Mouse (Mus musculus) embryonic facial prominence, embryonic 13.5 days (tissue): Measurements from ENCODE around the gene Ndc1. TPM values are rescaled to one million over a fixed set of nuclear protein-coding genes. Genes with fewer than 3 reads are reported as not detected.
A peak's percentile ranks its signal among the peaks of the same experiment; 100 is the strongest.

Experiments
- ATAC-seq: fragments of 200-750 bp; cut with Nextera tagmentation; 2 replicates; pipeline ENCODE4 v1.8.0; 2017; ENCODE audit warnings: low read depth; ENCODE audit not compliant: insufficient number of reproducible peaks, insufficient read depth, low FRiP score, low TSS enrichment
- H3K27ac ChIP-seq: fragments of 300-500 bp; sonication (generic); 2 replicates; pipeline ENCODE4 v1.5.1; 2015; ENCODE audit warnings: moderate library complexity, mild to moderate bottlenecking, inconsistent platforms
- H3K27me3 ChIP-seq: fragments of 300-500 bp; sonication (generic); 2 replicates; pipeline ENCODE4 v1.6.1; 2015; ENCODE audit warnings: mild to moderate bottlenecking, inconsistent platforms
- H3K36me3 ChIP-seq: fragments of 300-500 bp; sonication (generic); 2 replicates; pipeline ENCODE4 v1.6.1; 2015; ENCODE audit warnings: mild to moderate bottlenecking, inconsistent platforms
- H3K4me1 ChIP-seq: fragments of 300-500 bp; sonication (generic); 2 replicates; pipeline ENCODE4 v1.6.1; 2015; ENCODE audit warnings: inconsistent platforms
- H3K4me2 ChIP-seq: fragments of 300-500 bp; sonication (generic); 2 replicates; pipeline ENCODE4 v1.6.1; 2015; ENCODE audit warnings: moderate library complexity, mild to moderate bottlenecking, inconsistent platforms
- H3K4me3 ChIP-seq: fragments of 300-500 bp; sonication (generic); 2 replicates; pipeline ENCODE4 v1.5.1; 2015; ENCODE audit warnings: mild to moderate bottlenecking, inconsistent platforms
- H3K9ac ChIP-seq: fragments of 300-500 bp; sonication (generic); 2 replicates; pipeline ENCODE4 v1.6.1; 2015; ENCODE audit warnings: mild to moderate bottlenecking, inconsistent platforms
- H3K9me3 ChIP-seq: fragments of 300-500 bp; sonication (generic); 2 replicates; pipeline ENCODE4 v1.6.1; 2016; ENCODE audit warnings: inconsistent platforms
- WGBS: fragments of 180-500 bp; shearing (Covaris S2); methylation state at CpG from one replicate; pipeline ENCODE4 v1.1.7; 2015; ENCODE audit warnings: mixed read lengths; 5-methylcytosine and 5-hydroxymethylcytosine counted together
- polyA plus RNA-seq: library from polyadenylated mRNA; unstranded; fragments of >200 nt; fragmentation: Nextera tagmentation; extraction: Ambion mirVana; gene quantifications from 2 replicates; pipeline ENCODE4 v1.2.1, GENCODE M21; 2015

The Ndc1 gene
- polyA plus RNA-seq, 1 experiment from 2014 or later, result 36.4 TPM

GRCm38 (mm10) chr4:107372304-107372703 lies 4.7 kb downstream of the Ndc1 start:
- whole genome bisulfite sequencing, result 72% methylated on average over 2 of the region's 2 CpGs
- Histone ChIP-seq H3K27ac (no peak overlapping the region), H3K36me3 (peaks cover 67% of the 10 kb centered on the region), H3K4me3 (no peak overlapping the region), H3K27me3 (no peaks in the 10 kb centered on the region), H3K4me2 (no peak overlapping the region), H3K9ac (no peak overlapping the region), H3K9me3 (no peaks in the 10 kb centered on the region), H3K4me1 (peaks cover 11% of the 10 kb centered on the region)
- ATAC-seq, result no peak

DNA sequence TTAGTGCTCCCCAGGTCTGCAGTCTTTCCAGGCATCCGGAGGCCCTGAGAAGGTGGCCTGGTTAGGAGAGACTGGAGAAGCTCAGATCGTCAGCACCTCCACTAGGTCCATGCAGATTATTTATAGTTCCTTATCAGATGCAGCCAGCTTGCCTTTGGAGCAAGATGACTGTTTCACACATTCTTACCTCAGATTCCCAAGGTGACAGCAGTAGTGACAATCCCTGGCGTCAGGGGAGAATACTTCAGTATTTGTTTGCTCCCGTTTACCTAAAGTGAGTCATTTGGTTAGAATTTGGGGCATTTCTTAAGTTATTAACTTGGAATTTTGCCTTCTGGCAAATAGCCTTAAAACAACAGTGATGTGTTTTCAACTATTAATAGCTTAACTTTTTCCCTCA lies 7.1 kb downstream of the Ndc1 start:
- no peak overlapping the region for H3K4me2 ChIP-seq
- WGBS, result 74% methylated on average over 4 of the region's 4 CpGs
- H3K27ac ChIP-seq, result no peak overlapping the region
- H3K9me3 ChIP-seq, result no peaks in the 10 kb centered on the region
- peaks cover 77% of the 10 kb centered on the region for H3K36me3 ChIP-seq
- H3K9ac ChIP-seq, result no peak overlapping the region
- ATAC-seq, result no peak
- no peak overlapping the region for H3K4me3 ChIP-seq
- no peaks in the 10 kb centered on the region for H3K27me3 ChIP-seq
- no peaks in the 10 kb centered on the region; the same call in 1 of the 2 replicates for H3K4me1 ChIP-seq

DNA sequence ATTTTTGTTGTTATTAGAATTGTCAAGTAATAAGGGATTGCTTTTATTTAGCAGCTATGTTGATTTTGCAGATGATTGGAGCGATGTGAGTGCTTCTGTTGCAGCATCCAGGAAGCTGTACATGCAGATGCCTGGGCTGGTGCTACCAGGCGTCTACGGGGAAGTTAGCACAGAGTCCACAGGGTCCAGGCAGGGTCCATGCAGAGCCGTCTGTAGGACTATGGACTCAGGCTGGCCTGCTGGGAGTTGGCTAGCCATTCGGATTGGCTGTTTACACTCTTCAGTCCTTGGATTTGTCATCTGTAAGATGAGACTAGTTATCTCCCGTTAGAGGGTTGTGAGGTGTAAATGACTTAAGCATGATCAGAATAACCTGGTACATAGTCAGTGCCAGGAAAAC lies 11.4 kb downstream of the Ndc1 start:
- H3K4me1 ChIP-seq, result no peaks in the 10 kb centered on the region
- H3K36me3 ChIP-seq, result peaks cover 73% of the 10 kb centered on the region
- H3K4me2 ChIP-seq, result no peak overlapping the region
- no peak for ATAC-seq
- no peak overlapping the region for H3K4me3 ChIP-seq
- H3K27me3 ChIP-seq, result no peaks in the 10 kb centered on the region
- no peaks in the 10 kb centered on the region for H3K9me3 ChIP-seq
- no peak overlapping the region for H3K9ac ChIP-seq
- 86% methylated on average over 6 of the region's 6 CpGs for WGBS
- no peak overlapping the region for H3K27ac ChIP-seq

- Histone ChIP-seq H3K4me1 (no peaks in the 10 kb centered on the region), H3K4me2 (no peak overlapping the region), H3K27me3 (no peaks in the 10 kb centered on the region), H3K9ac (no peak overlapping the region), H3K4me3 (no peak overlapping the region), H3K27ac (no peak overlapping the region), H3K36me3 (peaks cover 70% of the 10 kb centered on the region), H3K9me3 (no peaks in the 10 kb centered on the region)
- whole genome bisulfite sequencing, result 82% methylated on average over 7 of the region's 7 CpGs
- no peak for ATAC-seq
These were observed 13.3 kb downstream of the Ndc1 start for GRCm38 (mm10) chr4:107380871-107381270.

GRCm38 (mm10) chr4:107387038-107387437 lies 19.5 kb downstream of the Ndc1 start:
- Histone ChIP-seq H3K27me3 (no peaks in the 10 kb centered on the region), H3K4me1 (no peaks in the 10 kb centered on the region), H3K9me3 (no peaks in the 10 kb centered on the region), H3K4me3 (no peak overlapping the region), H3K4me2 (no peak overlapping the region), H3K27ac (no peak overlapping the region), H3K9ac (no peak overlapping the region), H3K36me3 (peaks cover 85% of the 10 kb centered on the region)
- 93% methylated on average over 4 of the region's 4 CpGs for WGBS
- ATAC-seq, result no peak

- no peak overlapping the region for H3K4me2 ChIP-seq
- 94% methylated on average over 8 of the region's 8 CpGs for WGBS
- no peak overlapping the region for H3K27ac ChIP-seq
- no peaks in the 10 kb centered on the region for H3K27me3 ChIP-seq
- no peak overlapping the region for H3K9ac ChIP-seq
- H3K9me3 ChIP-seq, result no peaks in the 10 kb centered on the region
- no peaks in the 10 kb centered on the region for H3K4me1 ChIP-seq
- no peak overlapping the region for H3K4me3 ChIP-seq
- H3K36me3 ChIP-seq, result peaks cover 87% of the 10 kb centered on the region
- ATAC-seq, result no peak
These were observed 19.9 kb downstream of the Ndc1 start for GRCm38 (mm10) chr4:107387465-107387864.

DNA sequence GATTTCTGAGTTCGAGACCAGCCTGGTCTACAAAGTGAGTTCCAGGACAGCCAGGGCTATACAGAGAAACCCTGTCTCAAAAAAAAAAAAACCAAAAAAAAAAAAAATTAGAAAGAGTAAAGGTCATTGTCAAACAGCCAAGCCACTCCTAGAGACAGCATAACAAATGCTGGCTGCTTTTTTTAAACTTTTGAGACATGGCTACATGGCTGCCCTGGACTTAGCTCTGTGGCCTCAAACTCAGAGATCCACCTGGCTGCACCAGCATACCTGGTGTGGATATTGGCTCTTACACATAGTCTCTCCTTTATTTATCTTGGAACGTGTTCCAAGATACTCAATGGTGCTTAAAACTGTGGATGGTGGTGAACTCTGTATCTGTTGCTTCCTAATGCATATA lies 20.7 kb downstream of the Ndc1 start:
- H3K9ac ChIP-seq, result no peak overlapping the region
- H3K27ac ChIP-seq, result no peak overlapping the region
- no peaks in the 10 kb centered on the region for H3K27me3 ChIP-seq
- H3K9me3 ChIP-seq, result no peaks in the 10 kb centered on the region
- H3K4me1 ChIP-seq, result no peaks in the 10 kb centered on the region
- no peak for ATAC-seq
- 96% methylated on average over 2 of the region's 2 CpGs for WGBS
- no peak overlapping the region for H3K4me2 ChIP-seq
- peaks cover 87% of the 10 kb centered on the region for H3K36me3 ChIP-seq
- H3K4me3 ChIP-seq, result no peak overlapping the region

DNA sequence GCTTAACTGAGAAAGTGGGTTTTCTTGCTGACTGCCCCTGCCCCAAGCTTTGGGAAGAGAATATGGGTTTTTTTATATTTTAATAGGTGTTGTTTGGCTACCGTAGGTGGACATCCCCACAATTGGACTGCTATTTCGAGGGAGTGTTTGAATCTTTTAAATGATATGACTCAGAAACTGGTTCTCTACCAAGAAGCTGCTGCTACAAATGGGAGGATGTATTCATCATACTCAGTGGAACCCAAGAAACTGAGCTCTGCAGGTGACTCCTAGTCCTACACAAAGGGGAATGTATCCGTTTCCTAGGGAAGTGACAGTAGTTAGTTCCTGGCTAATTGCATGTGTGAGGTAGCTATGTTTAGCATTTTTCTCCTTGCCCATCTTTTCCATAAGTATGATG lies 21.8 kb downstream of the Ndc1 start:
- Histone ChIP-seq H3K4me3 (no peak overlapping the region), H3K27ac (no peak overlapping the region), H3K4me1 (no peaks in the 10 kb centered on the region), H3K9ac (no peak overlapping the region), H3K9me3 (no peaks in the 10 kb centered on the region), H3K36me3 (peaks cover 91% of the 10 kb centered on the region), H3K27me3 (no peaks in the 10 kb centered on the region), H3K4me2 (no peak overlapping the region)
- over 99% methylated on average over 3 of the region's 3 CpGs for WGBS
- ATAC-seq, result no peak

- Histone ChIP-seq H3K4me2 (no peak overlapping the region), H3K4me3 (no peak overlapping the region), H3K9ac (no peak overlapping the region), H3K9me3 (no peaks in the 10 kb centered on the region), H3K36me3 (peaks cover 91% of the 10 kb centered on the region), H3K4me1 (no peaks in the 10 kb centered on the region), H3K27ac (no peak overlapping the region), H3K27me3 (no peaks in the 10 kb centered on the region)
- WGBS, result 95% methylated on average over 2 of the region's 2 CpGs
- no peak for ATAC-seq
These were observed 26.2 kb downstream of the Ndc1 start for GRCm38 (mm10) chr4:107393771-107394170.

DNA sequence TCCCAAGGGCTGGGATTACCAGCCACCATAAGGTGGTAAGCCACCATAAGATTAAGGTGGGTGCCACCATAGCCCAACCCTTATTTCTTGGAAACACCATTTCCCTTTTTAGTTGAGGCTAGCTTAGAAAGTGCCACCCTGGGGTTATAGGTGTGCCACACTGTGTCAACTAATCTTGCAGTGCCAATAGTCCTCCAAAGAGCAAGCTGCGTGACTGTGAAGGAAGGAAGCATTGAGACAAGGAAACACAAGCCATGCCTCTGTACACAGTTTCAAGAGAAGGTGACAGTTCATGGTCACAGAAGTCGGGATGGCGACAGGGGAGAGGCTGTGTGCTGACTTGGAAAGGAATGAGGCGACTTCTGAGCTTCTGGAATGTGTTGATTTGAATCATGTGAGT lies 52.6 kb downstream of the Ndc1 start:
- H3K36me3 ChIP-seq, result peaks cover 20% of the 10 kb centered on the region
- no peaks in the 10 kb centered on the region for H3K9me3 ChIP-seq
- H3K27me3 ChIP-seq, result 0 out of 2 replicates have a peak, but pooled peaks cover 3% of the 10 kb centered on the region
- no peak overlapping the region for H3K27ac ChIP-seq
- no peak overlapping the region for H3K4me3 ChIP-seq
- WGBS, result 69% methylated on average over 4 of the region's 4 CpGs
- no peak for ATAC-seq
- H3K4me2 ChIP-seq, result no peak overlapping the region
- H3K9ac ChIP-seq, result no peak overlapping the region
- peaks cover 20% of the 10 kb centered on the region for H3K4me1 ChIP-seq

DNA sequence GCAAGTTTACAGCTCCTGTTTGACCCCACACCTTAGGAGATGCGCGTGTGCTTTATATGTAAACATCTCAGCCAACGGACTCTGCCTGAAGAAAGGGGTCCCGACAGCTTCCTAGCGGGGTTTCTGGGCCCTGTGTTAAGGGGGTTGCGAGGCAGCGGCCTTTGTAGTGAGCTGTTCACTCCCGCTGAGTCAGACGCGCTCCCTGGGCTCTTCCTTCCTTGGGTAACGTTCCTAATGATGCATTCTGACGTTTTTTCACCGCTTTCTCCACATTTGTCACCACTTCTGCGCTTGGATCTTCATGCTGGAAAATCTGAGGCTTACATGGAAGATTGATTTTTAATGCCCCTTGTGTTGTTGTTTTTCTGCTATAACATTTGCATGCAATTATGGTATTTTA lies 54.1 kb downstream of the Ndc1 start:
- H3K27me3 ChIP-seq, result peaks cover 7% of the 10 kb centered on the region; the same call in 1 of the 2 replicates
- H3K9ac ChIP-seq, result no peak overlapping the region
- peak overlapping the region; percentile 28; the same call in 1 of the 2 replicates for H3K27ac ChIP-seq
- peaks cover 13% of the 10 kb centered on the region for H3K4me1 ChIP-seq
- peak overlapping the region; percentile 48 for H3K4me2 ChIP-seq
- peaks cover 15% of the 10 kb centered on the region for H3K36me3 ChIP-seq
- H3K9me3 ChIP-seq, result no peaks in the 10 kb centered on the region
- WGBS, result 5% methylated on average over 14 of the region's 14 CpGs
- H3K4me3 ChIP-seq, result peak overlapping the region; percentile 20
- no peak for ATAC-seq

DNA sequence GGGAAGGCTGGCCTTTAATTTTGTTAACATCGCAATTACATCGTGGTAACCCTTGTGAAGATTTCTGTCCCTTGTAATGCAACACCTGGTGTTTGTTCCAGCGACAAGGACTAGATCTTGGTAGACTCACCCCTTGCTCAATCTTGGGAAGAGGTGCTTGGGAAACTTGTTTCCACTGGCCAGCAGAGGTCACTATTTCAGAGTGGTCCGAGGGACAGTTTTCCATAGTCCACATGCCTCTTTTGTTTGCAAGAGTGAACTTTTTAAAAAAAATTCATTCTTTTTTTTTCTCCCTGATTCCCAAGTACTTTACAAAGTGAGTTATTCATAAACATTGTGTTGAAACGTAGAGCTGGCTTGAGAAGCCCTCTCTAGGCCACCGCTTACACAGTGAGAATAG lies 54.6 kb downstream of the Ndc1 start:
- 19% methylated on average over 6 of the region's 6 CpGs for WGBS
- ATAC-seq, result no peak
- Histone ChIP-seq H3K9ac (no peak overlapping the region), H3K4me2 (peak overlapping the region; percentile 48), H3K27ac (no peak overlapping the region; the same call in 1 of the 2 replicates), H3K4me3 (no peak overlapping the region), H3K36me3 (peaks cover 12% of the 10 kb centered on the region), H3K27me3 (peaks cover 7% of the 10 kb centered on the region; the same call in 1 of the 2 replicates), H3K4me1 (peaks cover 13% of the 10 kb centered on the region), H3K9me3 (no peaks in the 10 kb centered on the region)

- ATAC-seq, result no peak
- H3K36me3 ChIP-seq, result no peaks in the 10 kb centered on the region
- H3K4me3 ChIP-seq, result no peak overlapping the region
- H3K27ac ChIP-seq, result no peak overlapping the region
- no peak overlapping the region for H3K9ac ChIP-seq
- H3K4me1 ChIP-seq, result peaks cover 13% of the 10 kb centered on the region
- H3K27me3 ChIP-seq, result peaks cover 7% of the 10 kb centered on the region; the same call in 1 of the 2 replicates
- no peak overlapping the region for H3K4me2 ChIP-seq
- no peaks in the 10 kb centered on the region for H3K9me3 ChIP-seq
- 94% methylated on average over 12 of the region's 12 CpGs for WGBS
These were observed 58.0 kb downstream of the Ndc1 start for GRCm38 (mm10) chr4:107425616-107426015.
